Mouse (Mus musculus): ENCODE results near the gene Etnk2. TPM values are rescaled to one million over a fixed set of nuclear protein-coding genes. Genes with fewer than 3 reads are reported as not detected.
A peak's percentile ranks its signal among the peaks of the same experiment; 100 is the strongest.

The Etnk2 gene
- polyA plus RNA-seq, 1 experiment from 2014 or later, result 2.8 TPM

DNA sequence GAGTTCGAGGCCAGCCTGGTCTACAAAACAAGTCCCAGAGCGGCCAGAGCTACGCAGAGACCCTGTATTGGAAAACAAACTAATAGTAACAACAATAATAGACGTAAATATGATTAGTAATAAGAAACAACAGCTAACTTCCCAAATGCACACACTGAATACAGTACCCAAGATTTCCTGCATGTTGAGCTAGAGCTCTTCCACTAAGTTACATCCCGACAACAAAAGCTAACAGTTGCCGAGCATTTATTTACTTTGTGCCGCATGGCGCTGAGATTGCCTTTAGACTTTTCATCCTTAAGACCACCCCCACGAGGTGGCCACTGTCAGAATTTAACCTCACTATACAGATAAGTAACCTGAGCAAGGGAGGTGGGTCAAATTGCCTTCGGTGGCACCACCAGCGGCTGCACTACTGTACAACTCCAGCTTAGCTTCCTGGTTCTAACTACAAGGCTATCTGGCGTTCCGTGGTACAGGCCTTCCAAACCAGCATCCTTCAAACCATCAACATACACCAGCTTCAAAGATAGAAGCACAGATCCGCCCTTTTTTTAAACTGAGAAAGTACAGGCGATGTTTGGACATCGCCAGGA, 58.7 kb downstream of the Etnk2 start:
- ATAC-seq (ENCODE audit: low FRiP score, low TSS enrichment), result no peak
- Histone ChIP-seq H3K4me3 (ENCODE audit: low read depth, low read length) (peak overlapping the region; percentile 75), H3K9me3 (ENCODE audit: control insufficient read depth, low read length) (no peaks in the 10 kb centered on the region), H3K4me2 (replicated peaks; ENCODE audit: low read depth) (peak overlapping the region; percentile 98), H3K9ac (ENCODE audit: low read length) (peak overlapping the region; percentile 80), H3K4me1 (replicated peaks; ENCODE audit: control insufficient read depth, insufficient read depth) (peaks cover 11% of the 10 kb centered on the region), H3K27me3 (ENCODE audit: control insufficient read depth, insufficient read depth, low read length) (no peaks in the 10 kb centered on the region), H3K36me3 (ENCODE audit: control insufficient read depth, insufficient read depth, low read length) (no peaks in the 10 kb centered on the region), H3K27ac (replicated peaks) (peak overlapping the region; percentile 92; the same call in 1 of the 2 replicates)
- no peak for DNase-seq (ENCODE audit: low spot score)
- peak; percentile 57 for TF ChIP-seq CTCF (IDR thresholded peaks at IDR 0.05; ENCODE audit: low read depth)
- no peak for TF ChIP-seq EP300 (optimal IDR thresholded peaks at IDR 0.05)
- WGBS, result 45% methylated on average over 16 of the region's 16 CpGs

GRCm38 (mm10) chr1:133422615-133423161, 59.3 kb downstream of the Etnk2 start:
- TF ChIP-seq EP300 (optimal IDR thresholded peaks at IDR 0.05), result no peak
- peak; percentile 10; the same call in 1 of the 2 replicates for TF ChIP-seq CTCF (IDR thresholded peaks at IDR 0.05; ENCODE audit: low read depth)
- Histone ChIP-seq H3K4me2 (replicated peaks; ENCODE audit: low read depth) (peak overlapping the region; percentile 98), H3K4me1 (replicated peaks; ENCODE audit: control insufficient read depth, insufficient read depth) (peaks cover 8% of the 10 kb centered on the region), H3K9ac (ENCODE audit: low read length) (peak overlapping the region; percentile 80), H3K27me3 (ENCODE audit: control insufficient read depth, insufficient read depth, low read length) (no peaks in the 10 kb centered on the region), H3K27ac (replicated peaks) (peak overlapping the region; percentile 92), H3K4me3 (ENCODE audit: low read depth, low read length) (peak overlapping the region; percentile 75), H3K9me3 (ENCODE audit: control insufficient read depth, low read length) (no peaks in the 10 kb centered on the region), H3K36me3 (ENCODE audit: control insufficient read depth, insufficient read depth, low read length) (no peaks in the 10 kb centered on the region)
- DNase-seq (ENCODE audit: low spot score) (peak; percentile 37), ATAC-seq (ENCODE audit: low FRiP score, low TSS enrichment) (no peak)
- WGBS, result 2% methylated on average over 29 of the region's 29 CpGs

DNA sequence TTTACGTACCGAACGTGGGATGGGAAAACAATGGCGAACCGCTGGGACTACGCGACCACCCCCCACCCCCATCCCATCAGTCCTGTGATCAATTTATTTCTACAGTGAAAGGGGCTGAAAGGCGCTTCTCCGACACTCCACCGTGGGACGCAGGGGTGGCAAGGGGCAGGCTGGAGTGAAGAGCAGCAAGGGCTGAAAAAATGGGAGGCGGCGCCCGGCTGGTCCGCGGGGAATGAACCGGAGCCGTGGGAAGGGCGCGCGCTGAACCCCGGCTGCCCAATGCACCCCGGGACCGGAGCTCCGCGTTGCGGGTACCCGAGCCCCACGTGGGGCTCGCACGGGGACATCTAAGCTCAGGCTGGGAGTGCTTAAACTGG, 59.8 kb downstream of the Etnk2 start:
- no peak for TF ChIP-seq EP300 (optimal IDR thresholded peaks at IDR 0.05)
- WGBS, result under 1% methylated on average over 31 of the region's 31 CpGs

GRCm38 (mm10) chr1:133423543-133424480, 60.4 kb downstream of the Etnk2 start, which contains the start of gene Sox13:
Gene Sox13 (minus strand): TSS chr1:133424377.
- Histone ChIP-seq H3K27me3 (ENCODE audit: control insufficient read depth, insufficient read depth, low read length) (no peaks in the 10 kb centered on the region), H3K4me1 (replicated peaks; ENCODE audit: control insufficient read depth, insufficient read depth) (peaks cover 2% of the 10 kb centered on the region), H3K27ac (replicated peaks) (peak within 1 kb of the TSS; percentile 92), H3K9ac (ENCODE audit: low read length) (peak within 1 kb of the TSS; percentile 80), H3K4me3 (ENCODE audit: low read depth, low read length) (peak within 1 kb of the TSS; percentile 75), H3K4me2 (replicated peaks; ENCODE audit: low read depth) (peak within 1 kb of the TSS; percentile 98), H3K9me3 (ENCODE audit: control insufficient read depth, low read length) (no peaks in the 10 kb centered on the region), H3K36me3 (ENCODE audit: control insufficient read depth, insufficient read depth, low read length) (no peaks in the 10 kb centered on the region)
- TF ChIP-seq CTCF (IDR thresholded peaks at IDR 0.05; ENCODE audit: low read depth) (no peak; the same call in 1 of the 2 replicates), EP300 (optimal IDR thresholded peaks at IDR 0.05) (no peak)
- WGBS, result under 1% methylated on average over 71 of the region's 128 CpGs
- peak; percentile 80 for DNase-seq (ENCODE audit: low spot score)
- peak; percentile 79 for ATAC-seq (ENCODE audit: low FRiP score, low TSS enrichment)

More for the DNA sequence above, 59.8 kb downstream of the Etnk2 start:
- H3K27me3 ChIP-seq (ENCODE audit: control insufficient read depth, insufficient read depth, low read length), result no peaks in the 10 kb centered on the region
- H3K36me3 ChIP-seq (ENCODE audit: control insufficient read depth, insufficient read depth, low read length), result no peaks in the 10 kb centered on the region
- peak; percentile 46 for DNase-seq (ENCODE audit: low spot score)
- H3K9ac ChIP-seq (ENCODE audit: low read length), result peak overlapping the region; percentile 80
- H3K4me1 ChIP-seq (replicated peaks; ENCODE audit: control insufficient read depth, insufficient read depth), result peaks cover 8% of the 10 kb centered on the region
- peak overlapping the region; percentile 98 for H3K4me2 ChIP-seq (replicated peaks; ENCODE audit: low read depth)
- peak overlapping the region; percentile 75 for H3K4me3 ChIP-seq (ENCODE audit: low read depth, low read length)
- H3K9me3 ChIP-seq (ENCODE audit: control insufficient read depth, low read length), result no peaks in the 10 kb centered on the region
- peak overlapping the region; percentile 92 for H3K27ac ChIP-seq (replicated peaks)
- ATAC-seq (ENCODE audit: low FRiP score, low TSS enrichment), result no peak

DNA sequence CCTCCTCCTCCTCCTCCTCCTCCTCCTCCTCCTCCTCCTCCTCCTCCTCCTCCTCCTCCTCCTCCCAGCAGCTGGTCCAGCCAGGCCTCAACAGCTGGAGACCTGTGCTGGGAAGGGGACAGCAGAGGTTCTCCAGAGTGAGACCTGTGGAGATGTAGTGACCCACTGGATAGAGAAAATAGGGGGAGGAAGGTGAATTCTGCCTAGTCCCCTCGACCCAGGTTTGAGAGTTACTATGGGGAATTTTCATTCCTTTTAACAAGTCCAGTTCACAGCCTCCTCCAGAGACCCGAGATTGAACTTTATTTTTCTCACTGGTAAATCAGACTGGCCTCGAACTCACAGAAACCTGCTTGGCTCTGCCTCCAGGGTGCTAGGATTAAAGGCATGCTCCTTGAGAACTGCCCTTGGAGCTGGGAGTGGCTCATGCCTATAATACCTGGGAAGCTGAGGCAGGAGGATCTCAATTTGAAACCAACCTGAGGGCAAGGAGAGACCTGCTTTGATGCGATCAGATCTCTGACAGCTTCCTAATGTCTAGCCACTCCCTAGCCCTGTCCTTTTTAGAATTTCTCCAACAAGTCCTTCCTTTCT, 61.3 kb downstream of the Etnk2 start:
- Histone ChIP-seq H3K9ac (ENCODE audit: low read length) (no peak overlapping the region), H3K4me3 (ENCODE audit: low read depth, low read length) (no peak overlapping the region), H3K27me3 (ENCODE audit: control insufficient read depth, insufficient read depth, low read length) (no peaks in the 10 kb centered on the region), H3K4me1 (replicated peaks; ENCODE audit: control insufficient read depth, insufficient read depth) (no peaks in the 10 kb centered on the region), H3K36me3 (ENCODE audit: control insufficient read depth, insufficient read depth, low read length) (no peaks in the 10 kb centered on the region), H3K27ac (replicated peaks) (no peak overlapping the region), H3K4me2 (replicated peaks; ENCODE audit: low read depth) (peak overlapping the region; percentile 5; the same call in 1 of the 2 replicates), H3K9me3 (ENCODE audit: control insufficient read depth, low read length) (no peaks in the 10 kb centered on the region)
- DNase-seq (ENCODE audit: low spot score) (no peak), ATAC-seq (ENCODE audit: low FRiP score, low TSS enrichment) (0 out of 2 replicates have a peak, but pooled peaks have one; percentile 8)
- TF ChIP-seq CTCF (IDR thresholded peaks at IDR 0.05; ENCODE audit: low read depth), result no peak; the same call in 1 of the 2 replicates
- no peak for TF ChIP-seq EP300 (optimal IDR thresholded peaks at IDR 0.05)
- WGBS, result 58% methylated on average over 4 of the region's 4 CpGs

Other genes starting within 250 kb of the Etnk2 start
- 20.7 and 22.3 TPM in 2 replicates for gene Ppp1r15b, start 232.4 kb upstream of the Etnk2 start, polyA plus RNA-seq (2015; fragmentation: Nextera tagmentation; extraction: Ambion mirVana)
- gene Plekha6, start 199.4 kb upstream of the Etnk2 start, polyA plus RNA-seq (2015; fragmentation: Nextera tagmentation; extraction: Ambion mirVana), result 11.1 and 12.1 TPM in 2 replicates
- gene Golt1a, start 53.8 kb upstream of the Etnk2 start, polyA plus RNA-seq (2015; fragmentation: Nextera tagmentation; extraction: Ambion mirVana), result 7.6 and 10.8 TPM in 2 replicates
- gene Kiss1, start 41.7 kb upstream of the Etnk2 start, polyA plus RNA-seq (2015; fragmentation: Nextera tagmentation; extraction: Ambion mirVana), result not detected in 2 replicates
- 2.9 and 6.1 TPM in 2 replicates for gene Ren1, start 13.1 kb upstream of the Etnk2 start, polyA plus RNA-seq (2015; fragmentation: Nextera tagmentation; extraction: Ambion mirVana)
- gene Sox13, start 60.8 kb downstream of the Etnk2 start, polyA plus RNA-seq (2015; fragmentation: Nextera tagmentation; extraction: Ambion mirVana), result 3.7 and 5.0 TPM in 2 replicates
- gene Snrpe, start 246.7 kb downstream of the Etnk2 start, polyA plus RNA-seq (2015; fragmentation: Nextera tagmentation; extraction: Ambion mirVana), result 348 and 359 TPM in 2 replicates

All from stomach, postnatal 0 days (tissue).